Mouse (Mus musculus): ENCODE measurements around the gene Fam98a.

Fam98a gene

DNA sequence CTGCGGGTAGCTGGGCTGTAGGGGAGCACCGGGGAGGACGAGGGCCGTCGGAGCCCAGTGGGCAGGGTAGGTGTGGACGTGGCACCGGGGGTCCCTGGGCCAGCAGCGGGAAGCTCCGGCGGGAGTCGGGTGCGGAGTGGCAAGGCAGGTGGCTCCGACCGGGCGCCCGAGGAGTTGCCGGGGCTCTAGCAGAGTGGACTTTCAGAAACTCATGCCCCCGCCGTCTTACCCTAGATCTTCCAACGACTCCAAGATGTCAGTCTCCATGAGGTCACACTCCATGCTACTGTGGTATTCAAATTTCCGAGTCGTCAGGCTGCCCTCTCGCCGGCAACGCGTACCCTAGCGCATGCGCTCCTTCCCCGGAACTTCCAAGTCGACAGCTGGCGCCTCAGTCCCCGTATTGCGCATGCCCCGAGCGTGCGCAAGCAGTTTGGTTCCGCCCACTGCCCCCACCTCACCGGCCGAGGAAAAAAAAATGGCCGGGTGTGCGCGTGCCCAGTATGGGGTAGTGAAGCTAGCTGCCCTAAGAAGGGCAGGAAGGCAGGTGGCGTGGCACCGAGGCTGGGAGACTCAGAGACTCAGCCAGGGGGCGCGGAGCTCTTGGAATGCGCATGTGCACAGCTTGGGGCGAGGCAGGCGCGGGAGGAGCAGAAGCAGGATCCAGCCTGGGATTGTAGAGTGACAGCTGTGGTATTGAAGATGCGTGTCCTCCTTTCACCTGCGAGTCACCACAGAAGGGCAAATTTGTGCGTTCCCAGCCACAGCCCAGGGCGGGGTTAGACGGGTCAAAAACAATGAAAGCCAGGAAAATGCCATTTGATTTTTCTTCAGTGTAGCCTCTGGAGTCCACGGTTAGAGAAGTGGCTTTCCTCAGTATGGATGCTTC, at the start of gene Fam98a:
Gene Fam98a, minus strand, starts transcription at position 435 of the 889 bp plus-strand sequence.
- peak; percentile 100 for DNase-seq (ENCODE audit: low read depth, low spot score)

DNA sequence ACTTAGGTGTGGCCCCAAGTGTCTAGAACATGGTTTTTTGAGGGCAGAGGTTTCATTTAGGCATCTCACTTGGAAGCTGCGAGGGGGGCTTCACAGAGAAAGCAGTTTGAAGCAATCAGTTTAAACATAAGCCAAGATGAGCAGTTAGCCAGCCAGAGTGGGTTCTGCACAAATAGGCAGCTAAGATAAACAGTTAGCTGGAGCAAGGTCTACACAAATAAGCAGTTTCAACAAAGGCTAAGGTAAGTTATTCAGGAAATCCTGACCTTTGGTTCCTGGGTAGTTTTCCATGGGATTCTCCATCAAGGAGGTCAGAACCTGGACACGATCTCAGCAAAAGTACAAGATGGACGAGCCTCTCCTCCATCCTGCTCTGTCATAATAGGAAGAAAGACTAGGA, 46.9 kb upstream of the Fam98a start:
- no peak for DNase-seq (ENCODE audit: low read depth, low spot score)

DNA sequence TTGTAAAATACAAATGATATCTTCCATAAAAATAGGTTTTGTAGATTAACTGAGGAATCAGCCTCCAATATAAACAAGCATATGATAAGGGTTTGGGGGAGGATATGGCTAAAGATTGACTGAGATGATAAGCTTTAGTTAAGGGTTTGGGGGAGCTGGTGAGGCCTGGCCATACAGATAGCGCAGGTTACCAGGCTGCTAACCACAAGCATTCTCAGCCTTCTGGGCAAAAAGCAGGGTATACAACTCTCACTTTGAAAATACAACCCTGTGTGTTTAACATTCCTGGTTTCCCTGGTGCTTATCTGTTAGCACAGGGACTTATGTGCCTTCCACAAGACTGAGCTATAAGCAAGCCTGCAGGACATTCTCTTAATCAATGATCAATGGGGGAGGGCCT, 31.0 kb upstream of the Fam98a start:
- DNase-seq (ENCODE audit: low read depth, low spot score): no peak

DNA sequence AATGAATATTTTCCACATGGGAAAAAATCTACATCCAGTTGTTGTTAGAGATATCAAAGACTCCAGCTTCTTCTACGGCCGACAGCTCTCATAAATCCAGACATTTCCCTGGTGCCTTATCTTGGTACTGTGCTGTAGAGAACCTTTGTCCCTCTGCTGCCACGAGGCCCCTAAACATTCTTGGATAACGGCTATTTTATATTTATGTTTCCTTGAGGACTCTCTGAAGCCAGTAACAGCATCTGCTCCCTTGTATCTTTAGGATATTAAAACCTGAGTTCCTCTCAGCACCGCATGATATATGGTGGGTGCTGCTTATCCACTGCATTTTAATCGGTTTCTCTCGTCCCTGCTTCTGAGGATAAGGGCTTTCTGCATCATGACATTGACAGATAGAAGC, 23.9 kb upstream of the Fam98a start:
- peak; percentile 55 for DNase-seq (ENCODE audit: low read depth, low spot score)

DNA sequence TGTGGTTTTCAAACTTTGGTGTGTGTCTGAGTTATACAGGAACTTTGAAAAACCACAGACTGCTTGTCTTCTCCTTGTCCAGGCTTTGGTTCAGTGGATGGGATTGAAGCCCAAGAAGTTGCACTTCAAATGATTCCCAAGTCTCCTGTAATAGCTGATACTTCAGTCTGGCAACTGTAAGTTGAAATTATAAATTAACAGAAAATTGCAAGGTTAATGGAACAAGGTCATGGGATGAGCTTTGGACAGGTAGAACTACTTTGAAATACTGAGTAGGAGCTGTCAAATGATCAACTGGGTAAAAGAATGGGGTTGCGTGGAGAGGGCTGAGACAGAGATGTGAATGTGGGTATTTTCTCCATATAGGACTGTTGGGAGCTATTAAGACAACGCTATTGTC, 6.3 kb upstream of the Fam98a start:
- no peak for DNase-seq (ENCODE audit: low read depth, low spot score)

DNA sequence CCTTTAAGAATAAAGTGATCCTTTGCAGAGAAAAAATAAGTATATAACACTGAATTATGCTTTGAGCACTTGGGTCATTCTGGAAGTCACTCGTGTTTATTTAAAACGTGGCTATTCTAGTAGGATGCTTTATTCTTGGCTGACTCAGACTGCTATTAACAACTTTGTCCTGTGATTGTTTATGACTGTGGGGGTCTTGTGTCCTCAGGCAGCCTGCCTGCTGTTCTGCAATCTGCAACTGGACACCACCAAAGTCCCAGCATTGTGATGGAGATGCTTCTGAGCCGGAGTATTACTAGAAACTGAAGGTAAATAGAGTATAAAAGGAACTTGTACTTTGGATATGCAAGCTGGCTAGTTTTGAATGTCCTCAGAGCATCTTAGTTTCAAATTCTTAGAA, 5.3 kb upstream of the Fam98a start:
- no peak for DNase-seq (ENCODE audit: low read depth, low spot score)

DNA sequence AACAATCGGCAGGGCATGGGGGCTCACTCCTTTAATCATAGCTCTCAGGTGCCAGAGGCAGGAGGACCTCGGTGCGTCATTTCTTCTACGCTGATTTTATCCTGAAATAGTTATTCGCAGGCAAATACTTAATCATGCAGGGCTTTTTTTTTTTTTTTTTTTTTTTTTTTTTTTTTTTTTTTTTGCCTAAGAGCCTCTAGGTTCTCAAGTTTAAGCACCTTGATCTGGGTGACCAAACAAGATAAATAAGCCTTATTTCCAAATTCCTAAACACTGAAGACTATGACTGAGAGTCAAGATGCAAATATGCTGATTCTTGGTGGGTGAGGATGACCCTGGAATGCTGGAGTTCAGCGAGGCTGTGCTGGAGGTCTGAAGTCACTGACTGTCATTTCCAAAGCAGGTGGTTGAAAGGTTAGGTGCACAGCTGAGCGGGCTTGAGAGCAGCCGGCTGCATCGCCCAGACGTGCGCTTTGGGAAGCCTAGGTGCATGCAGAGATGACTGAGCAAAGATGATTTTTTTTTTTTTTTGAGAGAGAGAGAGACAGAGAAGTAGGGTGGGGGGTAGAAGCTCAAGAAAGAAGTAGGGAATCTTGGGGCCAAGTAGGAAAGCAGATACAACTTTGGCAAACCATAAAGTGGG, 854 bp downstream of the Fam98a start:
- DNase-seq (ENCODE audit: low read depth, low spot score): no peak

DNA sequence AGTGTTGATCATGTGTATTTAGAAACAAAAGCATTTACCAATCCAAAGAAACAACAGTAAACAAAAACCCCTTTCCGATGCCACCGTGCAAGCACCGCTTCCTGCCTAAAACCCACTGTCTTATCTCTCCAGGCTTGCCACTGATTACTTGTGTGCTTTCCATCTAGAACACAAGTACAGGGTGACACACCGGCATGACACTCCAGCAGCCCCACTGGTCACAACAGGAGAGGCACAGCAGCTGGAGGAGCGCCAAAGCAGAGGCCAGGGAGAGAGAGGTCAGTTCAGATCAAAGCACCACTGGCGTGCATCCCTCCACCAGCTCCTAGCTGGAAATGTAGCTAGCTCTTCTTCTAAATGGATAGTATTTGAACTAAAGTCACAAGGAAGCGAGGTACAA, 7.5 kb downstream of the Fam98a start:
- no peak for DNase-seq (ENCODE audit: low read depth, low spot score)

DNA sequence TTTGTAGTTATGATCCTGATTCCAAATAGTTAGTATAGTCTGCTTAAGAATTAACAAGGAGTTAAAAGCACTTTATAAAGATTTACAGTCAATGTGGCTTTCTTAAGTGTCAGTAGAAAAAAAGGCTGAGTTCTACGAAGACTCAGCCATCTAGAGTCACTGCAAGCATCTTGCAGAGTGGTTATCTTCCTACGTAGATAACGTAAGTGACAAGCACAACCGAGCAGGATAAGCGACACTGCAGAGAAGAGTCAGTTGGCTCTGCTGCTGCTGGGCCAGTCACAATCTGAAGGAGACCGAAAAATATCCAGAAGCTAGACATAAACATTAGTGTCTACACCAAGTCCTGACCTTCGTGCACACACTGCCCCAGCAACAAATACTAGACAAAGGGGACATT, 8.3 kb downstream of the Fam98a start:
- no peak for DNase-seq (ENCODE audit: low read depth, low spot score)

DNA sequence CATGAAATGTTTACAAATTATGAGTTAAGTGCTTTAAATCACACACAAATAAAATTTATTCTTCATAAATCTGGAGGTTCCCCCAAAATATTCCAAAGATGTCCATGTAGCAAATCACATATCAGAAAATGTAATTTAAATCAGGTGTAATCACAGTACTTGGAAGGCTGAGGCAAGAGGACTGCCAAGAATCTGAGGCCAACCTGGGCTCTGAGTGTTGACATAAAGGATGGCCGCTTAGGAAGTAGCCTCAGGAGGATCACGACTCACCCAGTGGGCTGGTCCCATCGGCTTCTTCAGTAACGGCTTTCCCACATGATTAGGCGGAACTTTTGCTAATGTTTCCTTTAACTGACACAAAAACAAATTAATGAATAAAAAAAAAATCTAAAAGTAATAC, 11.9 kb downstream of the Fam98a start:
- DNase-seq (ENCODE audit: low read depth, low spot score): no peak

DNA sequence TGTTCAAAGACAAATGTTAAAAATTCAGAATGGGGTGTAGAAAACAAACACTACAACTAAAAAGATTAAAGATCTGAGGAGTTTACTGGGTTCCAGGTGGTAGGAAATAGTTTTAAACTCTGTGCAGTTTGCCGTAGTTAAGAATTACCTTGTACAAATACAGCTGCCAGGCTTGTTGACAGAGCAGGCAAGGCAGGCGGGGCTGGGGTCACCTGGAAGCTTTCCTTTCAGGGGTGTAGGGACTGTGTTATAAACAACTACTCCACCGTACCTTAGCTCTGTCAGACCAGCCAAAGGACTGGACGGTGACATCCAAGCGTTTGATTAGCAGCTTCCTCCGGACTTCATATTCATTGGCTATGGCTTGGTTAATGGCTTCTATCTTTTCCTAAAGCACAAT, 12.6 kb downstream of the Fam98a start:
- DNase-seq (ENCODE audit: low read depth, low spot score): no peak

DNA sequence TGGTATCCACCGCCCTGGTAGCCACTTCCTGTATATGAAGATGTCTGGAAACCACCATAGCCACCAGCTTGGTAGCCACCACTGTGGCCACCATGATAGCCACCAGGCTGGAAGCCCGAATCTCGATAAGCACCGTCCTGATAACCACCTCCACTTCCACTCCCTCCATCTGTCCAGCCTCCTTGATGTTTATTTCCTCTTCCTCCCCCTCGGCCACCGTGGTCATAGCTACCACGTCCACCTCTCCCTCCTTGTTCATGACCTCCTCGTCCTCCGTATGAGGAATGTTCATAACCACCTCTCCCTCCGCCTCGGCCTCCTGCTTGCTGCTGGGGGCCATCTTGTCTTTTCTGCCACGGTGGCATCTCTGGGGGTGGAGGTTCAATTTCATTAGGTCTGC, 13.3 kb downstream of the Fam98a start:
- DNase-seq (ENCODE audit: low read depth, low spot score): no peak

DNA sequence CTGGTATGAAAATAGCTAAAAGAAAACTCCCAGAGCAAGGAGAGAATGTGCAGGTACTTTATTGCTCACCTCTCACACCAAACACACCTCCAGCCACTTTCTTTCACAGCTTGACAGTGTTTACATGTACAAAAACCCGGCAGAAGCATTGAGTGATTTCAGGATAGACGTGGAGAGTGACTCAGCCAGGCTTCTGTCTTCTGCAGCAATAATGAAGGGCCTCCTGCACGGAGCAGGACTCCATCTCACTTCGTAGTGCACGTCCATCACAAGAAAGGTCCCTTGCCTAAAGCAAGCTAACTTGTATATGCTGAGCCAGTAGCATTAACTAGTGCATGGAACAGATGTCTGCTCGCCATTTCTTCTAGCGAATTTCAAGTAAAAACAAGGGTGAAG, 14.7 kb downstream of the Fam98a start:
- no peak for DNase-seq (ENCODE audit: low read depth, low spot score)

DNA sequence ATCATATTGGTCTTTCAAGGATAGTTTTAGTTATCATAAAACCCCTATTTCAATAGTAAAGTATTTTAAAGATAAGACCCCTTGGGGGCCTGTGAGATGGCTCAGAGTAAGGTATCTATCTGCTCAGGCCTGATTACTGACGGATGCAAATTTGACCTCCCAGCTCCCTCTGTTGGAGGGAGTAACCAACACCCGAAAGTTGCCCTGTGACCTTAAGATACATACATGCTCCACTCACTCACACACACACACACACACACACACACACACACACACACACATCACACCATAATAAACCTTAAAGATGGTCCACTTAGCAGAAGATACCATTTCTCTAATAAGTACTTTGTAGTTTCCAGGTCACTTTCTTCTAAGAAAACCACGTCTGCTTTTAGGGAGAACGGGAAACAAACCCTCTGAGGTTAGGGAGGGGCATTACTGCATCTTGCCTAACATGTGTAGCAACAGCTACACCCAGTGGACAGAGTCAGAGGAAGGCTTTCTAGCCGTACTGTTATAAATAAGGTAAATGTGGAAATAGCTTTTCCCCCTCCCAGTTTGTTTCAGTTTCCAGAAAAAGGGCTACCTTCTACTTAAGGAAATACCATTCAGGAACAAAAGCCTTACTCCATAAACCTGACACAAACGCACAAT, 15.2 kb downstream of the Fam98a start:
- no peak for DNase-seq (ENCODE audit: low read depth, low spot score)

DNA sequence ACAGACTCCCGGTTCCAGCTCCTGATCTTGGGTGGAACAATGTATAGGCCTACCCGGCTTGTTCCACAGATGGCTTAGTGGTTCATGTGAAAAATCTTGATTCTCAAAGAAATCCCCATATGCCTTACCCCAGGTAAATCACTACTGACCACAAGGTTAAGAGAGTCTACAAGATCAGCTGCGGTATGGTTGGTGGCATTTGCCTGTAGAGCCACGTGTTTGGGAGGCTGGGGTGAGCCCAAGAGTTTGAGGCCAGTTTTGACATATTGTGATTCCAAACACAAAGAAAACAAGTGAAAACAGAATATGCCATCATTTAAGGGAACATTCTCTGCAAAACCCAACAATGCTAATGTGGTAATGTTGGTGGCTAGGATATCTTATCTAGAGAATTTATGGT, 16.1 kb downstream of the Fam98a start:
- DNase-seq (ENCODE audit: low read depth, low spot score): no peak

DNA sequence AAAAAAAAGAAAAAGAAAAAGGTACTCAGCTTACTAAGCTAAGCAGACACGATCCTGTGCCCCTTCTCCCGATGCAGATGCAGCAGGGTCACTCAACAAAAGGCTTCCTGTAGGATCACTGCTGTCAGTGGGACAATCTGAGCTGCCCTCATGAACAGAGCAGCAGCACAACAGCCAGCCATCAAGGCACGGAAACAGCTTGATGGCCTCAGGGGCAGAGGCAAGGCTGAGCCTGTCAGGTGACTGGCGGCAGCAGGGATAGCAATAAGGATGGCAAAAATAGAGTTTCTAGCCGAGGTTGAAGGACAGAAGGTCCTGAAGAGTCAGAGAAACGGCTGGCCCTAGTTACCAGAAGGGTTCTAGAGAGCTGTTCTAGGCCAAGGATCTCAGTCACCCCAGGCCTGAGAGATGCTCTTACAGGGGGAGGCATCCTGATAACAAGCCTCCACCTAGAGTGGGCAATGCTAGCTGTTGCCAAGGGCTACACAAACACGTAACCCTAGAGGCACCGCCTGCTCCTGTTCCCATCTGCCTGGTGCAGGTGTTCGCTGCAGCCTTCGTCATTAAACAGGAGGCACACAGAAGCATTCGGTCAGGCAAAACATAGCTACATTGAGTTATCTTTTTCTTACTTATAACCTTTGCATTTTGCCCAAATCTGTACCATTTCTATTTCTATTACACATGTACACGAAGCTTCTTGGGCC, 17.3 kb downstream of the Fam98a start:
- no peak for DNase-seq (ENCODE audit: low read depth, low spot score)

DNA sequence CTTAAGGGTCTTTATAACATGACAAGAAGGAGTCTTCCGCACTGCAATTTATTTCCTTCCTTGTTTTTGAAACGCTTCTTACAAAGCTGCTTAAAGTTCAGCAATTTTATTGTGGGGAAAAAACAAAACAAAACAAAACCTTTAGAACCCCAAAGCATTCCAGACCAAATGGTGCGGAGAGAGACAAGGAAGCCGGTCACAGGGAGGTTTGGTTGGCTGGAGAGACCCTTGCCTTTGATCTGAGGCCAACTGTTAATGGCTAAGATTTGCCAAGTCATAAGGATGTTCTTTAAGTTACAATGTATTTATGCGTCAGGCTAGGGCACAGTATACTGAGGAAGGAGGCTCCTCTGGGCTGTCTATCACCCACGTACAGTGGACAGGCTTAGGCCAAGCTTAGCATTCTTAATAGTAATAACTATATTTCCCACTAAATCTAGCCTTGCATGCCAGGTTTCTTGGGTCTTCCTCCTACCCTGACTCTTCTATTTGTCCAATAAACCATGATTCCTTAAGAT, 19.2 kb downstream of the Fam98a start:
- no peak for DNase-seq (ENCODE audit: low read depth, low spot score)

DNA sequence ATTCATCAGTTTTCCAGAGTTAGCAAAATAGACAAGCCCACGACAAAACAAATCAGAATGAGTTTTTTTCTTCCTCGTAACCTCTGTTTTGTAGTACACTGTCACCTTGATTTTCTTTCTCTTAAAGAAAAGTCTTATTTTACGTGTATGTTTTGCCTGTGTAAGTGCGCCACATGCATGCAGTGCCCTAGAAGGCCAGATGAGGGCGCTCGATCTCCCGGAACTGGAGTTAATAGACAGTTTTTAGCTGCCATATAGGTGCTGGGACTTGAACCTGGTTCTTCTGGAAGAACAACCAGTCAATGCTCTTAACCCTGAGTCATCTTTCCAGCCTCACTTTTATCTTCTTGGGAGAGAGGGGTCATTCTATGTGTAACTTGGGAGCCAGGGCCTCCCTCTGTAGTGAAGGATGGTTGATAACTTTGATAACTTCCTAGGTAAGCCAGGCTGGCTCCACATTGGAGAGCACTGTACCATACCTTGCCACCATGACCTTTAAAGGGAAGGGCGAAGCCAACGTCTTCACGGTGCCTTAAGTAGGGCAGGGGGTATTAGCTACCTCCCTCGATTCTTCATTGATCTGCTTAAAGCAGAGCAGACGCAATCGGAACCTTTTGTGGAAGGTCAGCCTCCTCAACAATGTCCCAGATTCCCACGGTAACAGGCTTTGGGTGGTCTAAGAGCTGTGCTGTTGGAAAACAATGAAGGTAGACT, 22.4 kb downstream of the Fam98a start:
- no peak for DNase-seq (ENCODE audit: low read depth, low spot score)

DNA sequence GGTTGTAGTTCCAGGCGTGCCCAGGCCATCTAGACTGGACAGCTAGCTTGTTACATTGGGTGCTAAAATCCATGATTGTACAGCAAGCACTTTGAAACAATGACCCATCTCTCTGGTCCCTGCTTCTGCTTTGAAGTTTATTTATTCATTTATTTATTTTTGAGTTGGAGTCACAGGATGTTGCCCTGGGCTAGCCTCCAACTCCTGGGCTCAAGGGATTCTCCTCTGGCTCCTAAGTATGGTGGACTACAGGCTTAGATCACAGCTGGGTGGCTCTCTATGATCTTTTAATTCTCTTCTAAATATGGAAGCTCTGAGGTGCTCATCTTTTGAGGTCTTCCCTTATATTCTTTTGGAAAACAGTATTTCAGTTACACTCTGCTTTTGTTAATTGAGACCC, 25.3 kb downstream of the Fam98a start:
- no peak for DNase-seq (ENCODE audit: low read depth, low spot score)

DNA sequence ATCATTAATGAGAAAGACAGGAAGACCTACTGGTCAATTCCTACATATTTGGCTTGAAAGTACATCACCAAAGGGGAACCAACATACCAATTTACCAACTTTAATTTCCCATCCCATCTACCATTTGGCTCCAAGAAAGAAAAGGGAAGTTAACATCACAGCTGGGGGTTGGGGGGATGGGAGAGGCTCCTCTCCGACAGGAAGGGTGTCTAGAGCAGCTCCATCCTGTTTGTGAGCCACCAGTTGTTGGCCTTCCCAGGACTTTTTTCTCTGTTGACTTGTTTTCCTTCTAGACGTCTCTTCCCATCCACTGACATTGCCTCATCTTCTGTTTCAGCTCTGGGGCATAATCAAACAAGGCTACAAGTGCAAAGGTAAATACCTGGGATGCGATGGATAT, 27.9 kb downstream of the Fam98a start:
- DNase-seq (ENCODE audit: low read depth, low spot score): no peak

DNA sequence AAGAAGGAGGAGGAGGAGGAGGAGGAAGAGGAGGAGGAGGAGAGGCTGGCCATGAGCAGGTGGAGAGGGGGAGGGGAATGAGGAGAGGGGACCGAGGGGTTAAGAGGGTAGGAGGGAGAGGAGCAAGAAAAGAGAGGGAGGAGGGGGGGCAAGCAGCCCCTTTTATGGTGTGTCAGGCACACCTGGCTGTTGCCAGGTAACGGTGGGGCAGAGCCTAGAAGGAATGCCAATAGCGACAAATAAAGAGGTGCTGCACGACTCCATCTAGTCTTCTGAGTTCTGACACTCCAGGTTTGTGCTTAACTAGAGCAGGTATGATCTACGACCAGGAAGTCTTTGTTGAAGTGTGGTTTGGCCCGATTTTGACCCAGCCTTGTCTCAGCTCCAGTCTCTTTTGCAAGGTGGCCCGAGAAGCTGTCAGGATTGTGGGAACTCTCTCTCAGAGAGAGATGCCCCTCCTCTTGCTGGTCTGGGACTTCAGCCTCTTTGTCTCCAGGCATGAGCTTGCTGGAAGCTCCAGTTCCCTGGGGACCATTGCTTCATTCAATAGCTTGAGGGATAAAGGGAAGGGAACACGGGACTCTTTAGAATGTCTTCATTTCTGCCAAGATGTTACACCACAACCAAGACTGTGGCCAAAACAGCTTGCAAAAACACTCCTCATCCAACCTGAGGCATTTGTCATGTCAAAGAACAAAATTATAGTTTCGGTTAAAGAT, 29.2 kb downstream of the Fam98a start:
- DNase-seq (ENCODE audit: low read depth, low spot score): no peak
